Mouse (Mus musculus): ENCODE results near the gene Pdzd8. TPM values are rescaled to one million over a fixed set of nuclear protein-coding genes. Genes with fewer than 3 reads are reported as not detected.

The Pdzd8 gene
- polyA plus RNA-seq, 1 experiment from 2014 or later = 9.4 TPM

GRCm38 (mm10) chr19:59248553-59249286 lies 96.9 kb downstream of the Pdzd8 start:
- no peak for ATAC-seq

GRCm38 (mm10) chr19:59248144-59248543 lies 97.4 kb downstream of the Pdzd8 start:
- H3K27me3 ChIP-seq (ENCODE audit: control insufficient read depth, insufficient read depth, low read depth, low read length) = no peaks in the 10 kb centered on the region
- WGBS = 86% methylated on average over 4 of the region's 4 CpGs
- no peaks in the 10 kb centered on the region for H3K4me1 ChIP-seq (ENCODE audit: control insufficient read depth, insufficient read depth, low read length)
- no peaks in the 10 kb centered on the region for H3K9me3 ChIP-seq (replicated peaks; ENCODE audit: control insufficient read depth, low read length, poor library complexity, severe bottlenecking)
- no peaks in the 10 kb centered on the region for H3K36me3 ChIP-seq (ENCODE audit: control insufficient read depth, insufficient read depth, low read length)
- no peak overlapping the region for H3K4me2 ChIP-seq (ENCODE audit: low read length)
- no peak for ATAC-seq
- H3K4me3 ChIP-seq (ENCODE audit: low read depth, low read length) = no peak overlapping the region
- no peak overlapping the region for H3K27ac ChIP-seq (ENCODE audit: low read length)
- H3K9ac ChIP-seq (ENCODE audit: low read depth, low read length) = no peak overlapping the region

More at GRCm38 (mm10) chr19:59248553-59249286, 96.9 kb downstream of the Pdzd8 start:
- no peak overlapping the region for H3K4me3 ChIP-seq (ENCODE audit: low read depth, low read length)
- H3K27me3 ChIP-seq (ENCODE audit: control insufficient read depth, insufficient read depth, low read depth, low read length) = no peaks in the 10 kb centered on the region
- no peaks in the 10 kb centered on the region for H3K9me3 ChIP-seq (replicated peaks; ENCODE audit: control insufficient read depth, low read length, poor library complexity, severe bottlenecking)
- H3K4me2 ChIP-seq (ENCODE audit: low read length) = no peak overlapping the region
- H3K36me3 ChIP-seq (ENCODE audit: control insufficient read depth, insufficient read depth, low read length) = no peaks in the 10 kb centered on the region
- 74% methylated on average over 11 of the region's 11 CpGs for WGBS
- H3K9ac ChIP-seq (ENCODE audit: low read depth, low read length) = no peak overlapping the region
- no peaks in the 10 kb centered on the region for H3K4me1 ChIP-seq (ENCODE audit: control insufficient read depth, insufficient read depth, low read length)
- H3K27ac ChIP-seq (ENCODE audit: low read length) = no peak overlapping the region

Other genes with a start within 250 kb of the Pdzd8 start
- 0.36 and 0.41 TPM in 2 replicates for gene Vax1, start 175.7 kb downstream of the Pdzd8 start, polyA plus RNA-seq (2015; fragmentation: Nextera tagmentation; extraction: Ambion mirVana)
- gene Kcnk18, start 126.6 kb downstream of the Pdzd8 start, polyA plus RNA-seq (2015; fragmentation: Nextera tagmentation; extraction: Ambion mirVana) = 0.07 TPM in 1 of 2 replicates, not detected in the other
- gene Slc18a2, start 84.9 kb downstream of the Pdzd8 start, polyA plus RNA-seq (2015; fragmentation: Nextera tagmentation; extraction: Ambion mirVana) = 28.7 and 30.0 TPM in 2 replicates
- gene Rps12-ps3, start 23.5 kb downstream of the Pdzd8 start, polyA plus RNA-seq (2015; fragmentation: Nextera tagmentation; extraction: Ambion mirVana) = 5.3 and 6.4 TPM in 2 replicates
- gene Emx2, start 112.6 kb upstream of the Pdzd8 start, polyA plus RNA-seq (2015; fragmentation: Nextera tagmentation; extraction: Ambion mirVana) = 10.8 and 14.2 TPM in 2 replicates